Comparison of ENCODE assay signal across 7 mouse cellular contexts in the genomic region with DNA sequence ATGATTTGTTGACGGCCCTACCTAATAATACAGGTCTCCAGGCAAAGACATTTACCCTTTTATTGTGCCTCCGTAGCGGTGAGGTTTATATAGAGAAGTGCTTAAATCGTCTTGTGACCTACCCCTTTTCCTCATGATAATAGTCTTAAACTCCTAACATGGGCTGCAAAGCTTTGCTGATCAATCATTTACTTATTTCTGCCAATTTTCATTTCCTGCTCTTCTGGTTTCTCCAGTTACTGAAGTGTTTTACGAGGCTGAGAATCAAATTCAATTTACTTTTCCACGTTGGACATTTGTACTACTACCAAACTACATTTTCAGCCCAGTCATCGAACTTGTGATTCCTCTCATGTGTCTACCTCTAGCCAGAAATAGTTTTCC. TPM values are rescaled to one million over a fixed set of nuclear protein-coding genes. Genes with fewer than 3 reads are reported as not detected.
DNase-seq lines count a peak whose midpoint lies in the region; ATAC-seq lines count a peak whose summit lies in the region.

No protein-coding gene starts in this region.

- peak overlapping the region; percentile 82 for H3K9ac ChIP-seq in lung, embryonic 15.5 days
- H3K9ac ChIP-seq in forebrain, embryonic 11.5 days (ENCODE audit: low read length) = peak overlapping the region; percentile 80; the same call in 1 of the 2 replicates
- peak overlapping the region; percentile 69 for H3K9ac ChIP-seq in limb, embryonic 12.5 days (replicated peaks)
- peak overlapping the region; percentile 49 for H3K9ac ChIP-seq in stomach, embryonic 14.5 days (replicated peaks; ENCODE audit: low read depth, low read length)

- H3K36me3 ChIP-seq in lung, embryonic 15.5 days = peaks cover 19% of the 10 kb centered on the region
- H3K36me3 ChIP-seq in forebrain, embryonic 11.5 days (ENCODE audit: control insufficient read depth, insufficient read depth, low read length) = no peaks in the 10 kb centered on the region; the same call in 1 of the 2 replicates
- H3K36me3 ChIP-seq in limb, embryonic 12.5 days = peaks cover 18% of the 10 kb centered on the region
- H3K36me3 ChIP-seq in stomach, embryonic 14.5 days (ENCODE audit: control insufficient read depth, insufficient read depth, low read length) = peaks cover 14% of the 10 kb centered on the region

- peak overlapping the region; percentile 86 for H3K4me3 ChIP-seq in lung, embryonic 15.5 days
- H3K4me3 ChIP-seq in forebrain, embryonic 11.5 days (ENCODE audit: low read depth, low read length) = peak overlapping the region; percentile 71
- peak overlapping the region; percentile 69 for H3K4me3 ChIP-seq in limb, embryonic 12.5 days (replicated peaks)
- peak overlapping the region; percentile 62 for H3K4me3 ChIP-seq in stomach, embryonic 14.5 days (ENCODE audit: low read depth, low read length)

- no peaks in the 10 kb centered on the region for H3K9me3 ChIP-seq in lung, embryonic 15.5 days
- H3K9me3 ChIP-seq in forebrain, embryonic 11.5 days (ENCODE audit: control insufficient read depth, low read length) = no peaks in the 10 kb centered on the region
- H3K9me3 ChIP-seq in limb, embryonic 12.5 days = no peaks in the 10 kb centered on the region
- H3K9me3 ChIP-seq in stomach, embryonic 14.5 days (ENCODE audit: control insufficient read depth, low read depth, low read length) = no peaks in the 10 kb centered on the region

- ATAC-seq in lung, embryonic 15.5 days (ENCODE audit: borderline replicate concordance, extremely low read depth, low FRiP score, low TSS enrichment) = no peak; the same call in 1 of the 2 replicates
- peak; percentile 9; the same call in 1 of the 2 replicates for ATAC-seq in forebrain, embryonic 11.5 days (replicated peaks; ENCODE audit: low FRiP score)
- no peak for ATAC-seq in limb, embryonic 12.5 days (ENCODE audit: insufficient number of reproducible peaks, insufficient read depth, low FRiP score, low TSS enrichment, low read depth)
- no peak for ATAC-seq in stomach, embryonic 14.5 days (ENCODE audit: insufficient number of reproducible peaks, insufficient read depth, low FRiP score, low read depth)

- no peaks in the 10 kb centered on the region for H3K27me3 ChIP-seq in lung, embryonic 15.5 days
- no peaks in the 10 kb centered on the region for H3K27me3 ChIP-seq in forebrain, embryonic 11.5 days (ENCODE audit: control insufficient read depth, insufficient read depth, low read length)
- H3K27me3 ChIP-seq in limb, embryonic 12.5 days = no peaks in the 10 kb centered on the region
- H3K27me3 ChIP-seq in stomach, embryonic 14.5 days (ENCODE audit: control insufficient read depth, insufficient read depth, low read length) = no peaks in the 10 kb centered on the region

- peaks cover 17% of the 10 kb centered on the region for H3K4me1 ChIP-seq in lung, embryonic 15.5 days
- no peaks in the 10 kb centered on the region for H3K4me1 ChIP-seq in forebrain, embryonic 11.5 days (replicated peaks; ENCODE audit: control insufficient read depth, insufficient read depth, low read length)
- H3K4me1 ChIP-seq in limb, embryonic 12.5 days (replicated peaks) = peaks cover 11% of the 10 kb centered on the region
- peaks cover 7% of the 10 kb centered on the region; the same call in 1 of the 2 replicates for H3K4me1 ChIP-seq in stomach, embryonic 14.5 days (ENCODE audit: control insufficient read depth, insufficient read depth, low read length)

- H3K27ac ChIP-seq in lung, embryonic 15.5 days = peak overlapping the region; percentile 84
- no peak overlapping the region for H3K27ac ChIP-seq in forebrain, embryonic 11.5 days (ENCODE audit: low read depth, low read length)
- H3K27ac ChIP-seq in limb, embryonic 12.5 days = peak overlapping the region; percentile 86
- peak overlapping the region; percentile 79 for H3K27ac ChIP-seq in stomach, embryonic 14.5 days (ENCODE audit: low read length)

- DNase-seq in lung, adult 18-20 months = no peak
- DNase-seq in forebrain, embryonic 11.5 days (ENCODE audit: low spot score) = no peak
- DNase-seq in layer of hippocampus, adult 9-11 months = no peak
- DNase-seq in gastrocnemius, postnatal 25 days = no peak

- H3K4me2 ChIP-seq in lung, embryonic 15.5 days = peak overlapping the region; percentile 66
- H3K4me2 ChIP-seq in forebrain, embryonic 11.5 days (ENCODE audit: low read depth, low read length, severe bottlenecking) = peak overlapping the region; percentile 68
- peak overlapping the region; percentile 77 for H3K4me2 ChIP-seq in limb, embryonic 12.5 days
- H3K4me2 ChIP-seq in stomach, embryonic 14.5 days (replicated peaks; ENCODE audit: low read depth, low read length) = peak overlapping the region; percentile 72

- 24% methylated on average over 7 of the region's 7 CpGs for WGBS in lung, embryonic 15.5 days
- WGBS in forebrain, embryonic 11.5 days = 38% methylated on average over 7 of the region's 7 CpGs
- 31% methylated on average over 7 of the region's 7 CpGs for WGBS in limb, embryonic 12.5 days
- WGBS in stomach, embryonic 14.5 days = 25% methylated on average over 7 of the region's 7 CpGs

RNA-seq across cellular contexts. Expression of a gene that starts 0.6 kb away (rescaled TPM):
- polyA plus RNA-seq in lung, embryonic 15.5 days (2015; fragmentation: Nextera tagmentation; extraction: Ambion mirVana) = 20.0 and 23.1 TPM in 2 replicates
- 18.2 and 18.6 TPM in 2 replicates for polyA plus RNA-seq in forebrain, embryonic 11.5 days (2014; fragmentation: Nextera tagmentation; extraction: Ambion mirVana)
- polyA plus RNA-seq in limb, embryonic 12.5 days (2016; fragmentation: Nextera tagmentation; extraction: Ambion mirVana) = 15.7 and 21.3 TPM in 2 replicates
- polyA plus RNA-seq in stomach, embryonic 14.5 days (2014; fragmentation: Nextera tagmentation; extraction: Ambion mirVana) = 23.9 and 24.3 TPM in 2 replicates
- total RNA-seq in gastrocnemius, postnatal 25 days (2021) = 10 to 100 TPM in 1 of 2 experiments, 1 to 10 TPM in 1; 8.1 to 13.0 TPM

RNA-seq across cellular contexts. Expression of a gene that starts 22.8 kb away (rescaled TPM):
- 4.1 and 4.2 TPM in 2 replicates for polyA plus RNA-seq in lung, embryonic 15.5 days (2015; fragmentation: Nextera tagmentation; extraction: Ambion mirVana)
- polyA plus RNA-seq in forebrain, embryonic 11.5 days (2014; fragmentation: Nextera tagmentation; extraction: Ambion mirVana) = 0.49 and 0.84 TPM in 2 replicates
- 0.26 and 0.35 TPM in 2 replicates for polyA plus RNA-seq in limb, embryonic 12.5 days (2016; fragmentation: Nextera tagmentation; extraction: Ambion mirVana)
- 0.35 and 0.42 TPM in 2 replicates for polyA plus RNA-seq in stomach, embryonic 14.5 days (2014; fragmentation: Nextera tagmentation; extraction: Ambion mirVana)
- not detected for total RNA-seq in gastrocnemius, postnatal 25 days (2021)

RNA-seq across cellular contexts. Expression of a gene that starts 44.4 kb away (rescaled TPM):
- polyA plus RNA-seq in lung, embryonic 15.5 days (2015; fragmentation: Nextera tagmentation; extraction: Ambion mirVana) = 246 and 279 TPM in 2 replicates
- 79.7 and 90.4 TPM in 2 replicates for polyA plus RNA-seq in forebrain, embryonic 11.5 days (2014; fragmentation: Nextera tagmentation; extraction: Ambion mirVana)
- 154 and 169 TPM in 2 replicates for polyA plus RNA-seq in limb, embryonic 12.5 days (2016; fragmentation: Nextera tagmentation; extraction: Ambion mirVana)
- polyA plus RNA-seq in stomach, embryonic 14.5 days (2014; fragmentation: Nextera tagmentation; extraction: Ambion mirVana) = 208 TPM in 2 replicates
- total RNA-seq in gastrocnemius, postnatal 25 days (2021) = 10 to 100 TPM; 31.0 to 52.5 TPM
